Mouse (Mus musculus) cerebellum, adult 2 months (tissue): ENCODE measurements around the gene Endou. TPM values are rescaled to one million over a fixed set of nuclear protein-coding genes. Genes with fewer than 3 reads are reported as not detected.

Experiments
- DNase-seq, 2 experiments: peaks; one replicate each; pipeline ENCODE4 v3.0.0; 2021
- H3K27ac ChIP-seq: fragments of 200-500 bp; 2 replicates; pipeline ENCODE4 v1.5.1; 2012; ENCODE audit warnings: low read length, control low read depth, inconsistent platforms; ENCODE audit not compliant: insufficient read depth
- H3K27me3 ChIP-seq: fragments of 200-500 bp; 2 replicates; pipeline ENCODE4 v1.6.1; 2012; ENCODE audit warnings: inconsistent platforms, mild to moderate bottlenecking, low read length, moderate library complexity; ENCODE audit not compliant: control insufficient read depth, insufficient read depth
- H3K4me1 ChIP-seq: fragments of 200-500 bp; 2 replicates; pipeline ENCODE4 v1.6.1; 2011; ENCODE audit warnings: low read length; ENCODE audit not compliant: control insufficient read depth, insufficient read depth
- H3K4me3 ChIP-seq: fragments of 200-500 bp; replicated peaks from 2 replicates; pipeline ENCODE3; 2011; ENCODE audit warnings: mild to moderate bottlenecking, low read depth, low read length, control low read depth; ENCODE audit not compliant: insufficient read depth
- CTCF ChIP-seq: fragments of 200-500 bp; IDR thresholded peaks from 2 replicates; pipeline ENCODE4 v1.5.1; 2011; ENCODE audit warnings: low read depth, mild to moderate bottlenecking, control low read depth, low read length, moderate library complexity, borderline replicate concordance; ENCODE audit not compliant: insufficient read depth
- POLR2A ChIP-seq: fragments of 200-500 bp; IDR thresholded peaks from 2 replicates; pipeline ENCODE4 v1.6.1; 2011; ENCODE audit warnings: low read length, control low read depth, borderline replicate concordance; ENCODE audit not compliant: insufficient read depth
- WGBS: fragments of 180-500 bp; shearing (Covaris S2); methylation state at CpG from one replicate; pipeline ENCODE4 v1.1.7; 2018; 5-methylcytosine and 5-hydroxymethylcytosine counted together
- polyA plus RNA-seq: library from polyadenylated mRNA; depleted of rRNA; stranded (reverse); fragments of >200 nt; gene quantifications from 2 replicates; pipeline ENCODE4 v1.2.3, GENCODE M21; 2012

The Endou gene
- polyA plus RNA-seq, 1 experiment = 1.7 TPM

DNA sequence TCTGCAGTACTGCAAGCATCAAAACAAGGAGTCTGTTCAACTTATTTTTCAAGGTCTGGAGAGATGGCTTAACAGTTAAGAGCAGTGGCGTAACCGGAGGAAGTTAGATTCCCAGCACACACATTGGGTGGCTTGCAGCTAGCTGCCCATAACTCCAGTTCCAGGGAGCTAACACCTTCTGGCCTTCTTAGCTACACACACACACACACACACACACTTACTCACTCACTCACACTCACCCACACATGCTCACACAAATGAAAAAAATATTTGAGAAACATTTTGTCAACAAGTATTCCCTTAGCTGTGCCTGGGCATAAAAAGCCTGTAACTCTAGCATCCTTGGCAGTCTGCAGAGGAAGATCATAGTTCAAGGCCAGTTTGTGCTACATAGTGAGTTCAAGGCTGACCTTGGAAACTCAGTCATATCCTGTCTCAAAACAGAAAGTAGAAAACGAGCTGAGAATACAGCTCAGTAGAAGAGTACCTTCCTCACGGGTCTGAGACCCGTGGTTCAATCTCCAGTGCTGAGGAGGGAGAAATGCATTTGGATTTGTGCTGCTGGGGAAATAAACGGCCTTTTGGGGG, 5.8 kb downstream of the Endou start:
- H3K27me3 ChIP-seq = no peaks in the 10 kb centered on the region
- no peak overlapping the region for H3K27ac ChIP-seq
- TF ChIP-seq POLR2A (no peak), CTCF (no peak)
- H3K4me1 ChIP-seq = peaks cover 19% of the 10 kb centered on the region
- 88% methylated on average over 6 of the region's 6 CpGs for WGBS
- no peak overlapping the region for H3K4me3 ChIP-seq
- no peak for DNase-seq

DNA sequence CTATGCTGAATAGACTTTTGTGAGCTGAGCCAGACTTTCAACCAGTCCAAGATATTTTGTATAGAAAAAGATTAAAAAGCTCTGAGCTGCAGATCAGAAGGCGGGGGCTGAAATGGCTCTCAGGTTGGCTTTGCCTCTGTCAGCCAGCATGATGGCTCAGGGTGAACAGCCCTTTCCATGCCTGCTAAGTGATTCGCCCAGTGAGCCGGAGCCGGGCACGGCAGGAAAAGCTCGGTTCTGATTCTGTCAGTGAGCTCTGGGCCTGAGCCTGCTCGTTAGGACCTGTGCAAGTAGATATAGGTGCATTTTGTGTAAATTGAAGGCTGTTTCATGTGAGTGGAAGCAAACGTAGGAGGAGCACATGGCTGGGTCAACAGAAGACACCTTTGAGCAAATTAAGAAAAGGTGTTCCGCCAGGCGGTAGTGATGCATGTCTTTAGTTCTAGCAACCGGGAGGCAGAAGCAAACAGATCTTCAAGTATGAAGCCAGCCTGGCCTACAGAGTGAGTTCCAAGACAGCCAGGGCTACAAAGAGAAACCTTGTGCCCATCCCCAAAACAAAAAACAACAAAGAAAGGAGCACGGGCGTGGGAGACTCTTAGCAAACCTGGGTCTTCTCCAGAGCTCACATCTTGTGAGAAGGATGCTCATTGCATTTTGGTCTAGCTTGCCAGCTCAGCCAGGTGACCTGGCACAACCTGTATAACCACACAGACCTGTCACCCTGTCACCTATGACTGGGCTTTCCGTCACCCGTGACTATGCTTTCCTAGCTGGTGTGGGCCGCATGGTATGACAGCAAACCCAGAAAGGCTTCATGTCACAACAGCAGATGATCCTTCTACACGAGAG, 6.6 kb downstream of the Endou start:
- no peak for DNase-seq
- Histone ChIP-seq H3K27ac (no peak overlapping the region), H3K4me1 (peaks cover 19% of the 10 kb centered on the region), H3K27me3 (no peaks in the 10 kb centered on the region), H3K4me3 (no peak overlapping the region)
- 33% methylated on average over 17 of the region's 17 CpGs for WGBS
- TF ChIP-seq POLR2A (no peak), CTCF (no peak)

DNA sequence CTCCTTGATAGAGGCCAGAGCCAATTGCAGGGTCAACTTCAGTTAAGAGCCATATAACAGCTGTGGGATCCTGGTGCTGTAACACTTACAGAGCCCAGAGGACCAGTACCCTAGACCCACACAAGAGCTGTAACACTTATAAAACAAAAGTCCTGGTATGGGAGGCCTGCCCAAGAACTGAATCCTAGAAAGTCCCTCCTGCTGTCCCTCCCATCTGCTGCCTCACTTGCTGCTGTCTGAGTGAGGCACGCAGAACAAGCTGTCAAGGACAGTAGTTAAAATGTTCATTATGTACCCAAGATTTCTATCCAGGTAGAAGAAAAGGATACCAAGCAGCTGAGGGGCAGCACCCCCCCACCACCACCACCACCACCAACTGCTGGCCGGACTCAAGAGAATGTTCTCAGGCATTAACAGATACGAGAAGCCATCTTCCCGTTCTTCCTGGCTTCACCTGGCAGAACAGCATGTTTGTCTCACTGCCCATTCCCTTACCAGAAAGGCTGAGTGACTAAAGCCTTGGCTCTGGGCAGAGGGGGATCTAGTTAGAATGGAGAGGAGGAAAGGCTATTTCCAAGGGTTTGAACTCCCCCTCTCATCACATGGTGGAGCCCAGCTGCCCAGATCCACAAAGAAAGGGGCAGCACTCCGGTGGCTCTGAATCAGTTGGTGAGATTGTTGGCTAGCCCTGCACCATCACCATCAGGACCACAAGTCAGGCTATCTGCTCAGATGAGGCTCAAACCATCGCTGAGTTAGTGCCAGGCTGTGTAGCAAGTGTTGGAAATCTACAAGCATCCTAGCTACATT, 7.4 kb downstream of the Endou start:
- H3K27me3 ChIP-seq = no peaks in the 10 kb centered on the region
- 0 out of 2 replicates have a peak, but pooled peaks have one; percentile 0 for TF ChIP-seq CTCF
- no peak for TF ChIP-seq POLR2A
- H3K27ac ChIP-seq = no peak overlapping the region
- peak overlapping the region; percentile 23 for H3K4me3 ChIP-seq
- peak; percentile 60 to 70 for DNase-seq
- 5% methylated on average over 6 of the region's 6 CpGs for WGBS
- peaks cover 19% of the 10 kb centered on the region for H3K4me1 ChIP-seq

DNA sequence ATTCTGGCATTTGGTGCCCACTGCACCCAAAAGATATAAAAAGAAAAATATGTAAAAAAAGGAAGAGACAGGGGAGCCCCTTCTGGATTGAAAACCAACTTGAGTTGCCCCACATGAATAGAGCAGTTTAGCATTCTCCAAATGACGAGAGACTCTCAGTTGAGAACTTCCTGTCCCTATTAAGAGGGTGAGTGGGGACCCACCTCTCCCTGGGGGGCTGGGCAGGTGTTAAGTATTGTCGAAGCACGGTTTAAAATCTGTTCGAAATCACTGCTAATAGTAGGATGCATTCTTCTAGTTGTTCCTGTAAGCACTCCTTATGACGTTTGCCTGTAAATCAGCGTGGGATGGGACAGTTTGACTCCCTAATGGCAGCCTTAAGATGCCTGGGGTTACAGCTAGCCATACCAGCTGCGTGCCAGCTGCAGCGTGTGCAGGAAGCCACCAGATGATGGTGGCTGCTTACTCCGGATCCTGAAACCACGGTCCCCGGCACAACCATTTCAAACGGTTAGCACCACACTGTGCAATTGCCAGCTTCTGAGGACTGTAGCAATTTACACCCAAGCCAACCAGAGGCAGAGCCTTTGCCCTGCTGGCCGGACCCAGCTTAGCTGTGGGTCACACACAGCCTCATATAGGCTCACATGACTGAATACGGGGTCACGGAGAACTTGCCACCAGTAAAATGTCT, 10.0 kb downstream of the Endou start:
- WGBS = 71% methylated on average over 15 of the region's 15 CpGs
- no peak overlapping the region for H3K4me3 ChIP-seq
- H3K4me1 ChIP-seq = peaks cover 19% of the 10 kb centered on the region
- DNase-seq = no peak
- TF ChIP-seq CTCF (no peak), POLR2A (no peak)
- no peaks in the 10 kb centered on the region for H3K27me3 ChIP-seq
- no peak overlapping the region for H3K27ac ChIP-seq

DNA sequence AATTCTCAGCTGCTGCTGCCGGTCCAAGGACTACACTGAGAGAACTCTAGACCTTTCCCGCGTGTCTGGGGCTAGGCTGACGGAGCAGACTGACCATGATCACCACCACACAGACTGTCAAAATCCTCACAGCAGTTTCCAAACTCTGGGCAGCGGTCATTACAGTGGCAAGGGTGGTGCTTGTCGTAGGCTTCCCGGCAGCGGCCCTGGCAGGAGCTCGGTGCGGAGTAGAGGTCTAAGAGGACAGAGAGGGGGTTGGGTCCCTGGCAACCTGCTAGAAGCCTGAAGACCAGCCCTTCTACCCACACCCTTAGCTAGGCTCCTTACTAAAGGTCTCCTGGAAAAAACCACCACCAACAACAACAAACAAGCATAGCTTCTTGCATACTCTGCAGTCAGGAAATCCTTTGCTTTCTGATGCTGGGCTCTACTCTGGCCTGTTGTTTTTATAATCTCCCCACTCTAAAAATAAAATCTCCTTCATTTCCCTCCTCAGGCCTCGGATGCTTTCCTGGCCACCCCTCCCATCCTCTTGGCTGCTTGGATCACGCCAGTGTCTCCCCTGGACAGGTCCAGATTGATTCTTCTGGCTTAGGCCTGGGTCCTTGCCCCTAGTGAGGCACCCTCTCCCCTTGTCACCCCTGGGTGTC, 11.0 kb downstream of the Endou start:
- Histone ChIP-seq H3K4me1 (peaks cover 19% of the 10 kb centered on the region), H3K27ac (no peak overlapping the region), H3K4me3 (no peak overlapping the region), H3K27me3 (no peaks in the 10 kb centered on the region)
- DNase-seq = no peak
- no peak for TF ChIP-seq POLR2A
- WGBS = 76% methylated on average over 12 of the region's 12 CpGs

DNA sequence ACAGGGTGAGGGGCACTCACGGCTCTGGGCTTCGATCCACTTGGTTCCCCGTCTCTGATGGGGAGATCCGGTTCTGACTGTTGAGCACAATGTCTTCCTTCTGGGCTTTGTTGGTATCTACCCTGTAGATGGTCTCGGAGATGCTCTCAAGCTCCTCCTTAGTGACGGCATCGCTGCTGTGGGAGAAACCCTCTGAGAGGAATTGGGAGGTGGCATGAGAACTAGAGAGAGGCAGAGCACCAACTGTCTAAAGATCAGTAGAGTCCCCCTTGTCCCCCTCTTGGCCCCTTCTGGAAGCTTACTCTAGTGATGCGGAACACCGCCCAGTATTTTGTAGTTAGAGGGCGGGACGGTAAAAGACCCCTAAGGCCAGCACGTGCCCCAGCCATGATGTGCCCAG, 11.6 kb downstream of the Endou start:
- no peak overlapping the region for H3K27ac ChIP-seq
- WGBS = 93% methylated on average over 12 of the region's 12 CpGs
- DNase-seq = no peak
- H3K4me3 ChIP-seq = no peak overlapping the region
- H3K27me3 ChIP-seq = no peaks in the 10 kb centered on the region
- no peak for TF ChIP-seq CTCF
- no peak for TF ChIP-seq POLR2A
- peaks cover 12% of the 10 kb centered on the region for H3K4me1 ChIP-seq

DNA sequence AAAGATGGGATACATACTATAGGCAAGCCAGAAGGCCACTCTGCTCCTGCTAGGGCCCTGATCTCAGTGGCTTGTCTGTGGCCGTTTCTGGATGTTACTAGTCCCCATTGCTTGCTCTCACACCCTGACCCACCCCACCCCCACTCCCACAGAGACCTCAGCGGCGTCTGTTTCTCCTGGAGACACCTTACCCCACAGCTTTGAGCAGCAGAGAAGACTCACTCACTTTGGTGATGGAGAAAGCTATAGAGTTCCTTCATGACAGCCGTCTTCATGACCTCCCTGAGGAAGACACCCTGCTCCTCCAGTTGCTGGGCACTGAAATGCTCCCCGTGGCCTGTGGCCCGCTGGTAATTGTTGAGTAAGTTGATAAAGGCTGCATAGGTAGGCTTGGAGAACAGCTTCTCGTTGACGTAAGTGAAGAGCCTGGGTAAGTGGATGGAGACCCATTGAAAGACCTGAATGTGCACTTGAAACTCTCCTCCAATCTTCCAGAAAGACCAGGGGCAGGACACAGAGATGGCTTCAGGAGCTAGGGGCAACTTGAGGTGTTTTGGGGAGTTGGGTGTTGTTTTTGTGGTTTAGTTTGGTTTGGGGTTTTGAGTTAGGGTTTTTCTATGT, 12.5 kb downstream of the Endou start:
- DNase-seq = no peak

More for the DNA sequence above, 12.5 kb downstream of the Endou start:
- Histone ChIP-seq H3K27ac (no peak overlapping the region), H3K27me3 (no peaks in the 10 kb centered on the region), H3K4me1 (peaks cover 4% of the 10 kb centered on the region; the same call in 1 of the 2 replicates), H3K4me3 (no peak overlapping the region)
- WGBS = 92% methylated on average over 8 of the region's 8 CpGs
- TF ChIP-seq POLR2A (no peak), CTCF (no peak)
